Comparison of ENCODE assay signal across 10 mouse cellular contexts in the genomic region with DNA sequence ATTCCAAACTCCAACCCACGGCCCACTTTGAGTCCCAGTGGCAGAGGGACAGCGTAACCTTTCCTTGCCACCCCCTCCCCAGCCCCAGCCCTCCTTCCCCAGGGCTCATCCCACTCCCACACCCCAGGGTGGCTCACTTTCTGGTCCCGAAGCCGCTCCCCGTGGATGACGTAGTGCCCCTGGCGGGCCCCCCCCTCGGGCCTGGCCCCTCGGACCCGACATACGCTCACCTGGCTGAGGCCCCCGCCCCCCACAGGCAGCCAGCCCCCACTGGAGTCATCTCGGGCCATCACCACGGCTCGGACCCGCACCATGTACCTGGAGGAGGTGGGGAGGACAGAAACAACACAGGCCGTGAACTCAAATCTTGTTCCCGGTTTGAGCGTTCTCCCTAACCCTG. TPM values are rescaled to one million over a fixed set of nuclear protein-coding genes. Genes with fewer than 3 reads are reported as not detected.
DNase-seq lines count a peak whose midpoint lies in the region; ATAC-seq lines count a peak whose summit lies in the region.
"Had no signal": no experiment of that assay in that cellular context is flagged by ENCODE, and none has a peak within 500 bp of the region (broad histone marks: within the 10 kb centered on the region; RNA-seq: fewer than 3 reads in every experiment).

No protein-coding gene starts in this region.

- H3K4me3 ChIP-seq in neural tube, embryonic 11.5 days (ENCODE audit: low read depth, low read length): peak overlapping the region; percentile 60
- peak overlapping the region; percentile 74; the same call in 1 of the 2 replicates for H3K4me3 ChIP-seq in limb, embryonic 13.5 days

- no peaks in the 10 kb centered on the region for H3K9me3 ChIP-seq in neural tube, embryonic 11.5 days (ENCODE audit: control insufficient read depth, low read length)
- no peaks in the 10 kb centered on the region for H3K9me3 ChIP-seq in limb, embryonic 13.5 days

- peak; percentile 38 for DNase-seq in cerebellum, adult 9-10 months
- DNase-seq in neural tube, embryonic 11.5 days (ENCODE audit: low spot score): no peak
- no peak for DNase-seq in neural tube, embryonic 10.5 days (ENCODE audit: extremely low spot score, low spot score)
- DNase-seq in lung, postnatal 10 days: no peak
- DNase-seq in ovary, postnatal 36 days (ENCODE audit: low spot score): no peak
- DNase-seq: kidney, postnatal 4 days had no signal

- H3K27ac ChIP-seq in neural tube, embryonic 11.5 days (ENCODE audit: low read depth, low read length): no peak overlapping the region
- H3K27ac ChIP-seq in limb, embryonic 13.5 days: no peak overlapping the region

- peaks cover 16% of the 10 kb centered on the region for H3K4me1 ChIP-seq in neural tube, embryonic 11.5 days (ENCODE audit: control insufficient read depth, insufficient read depth, low read length)
- H3K4me1 ChIP-seq in limb, embryonic 13.5 days: peaks cover 41% of the 10 kb centered on the region

- H3K36me3 ChIP-seq in neural tube, embryonic 11.5 days (ENCODE audit: control insufficient read depth, insufficient read depth, low read length): no peaks in the 10 kb centered on the region
- H3K36me3 ChIP-seq in limb, embryonic 13.5 days: peaks cover 7% of the 10 kb centered on the region; the same call in 1 of the 2 replicates

- no peak for ATAC-seq in cerebellum, adult (ENCODE audit: insufficient number of reproducible peaks, low FRiP score, low TSS enrichment)
- ATAC-seq in neural tube, embryonic 11.5 days (ENCODE audit: insufficient read depth, low FRiP score, low TSS enrichment): no peak
- ATAC-seq in limb, embryonic 13.5 days (ENCODE audit: low FRiP score, low read depth): no peak
- no peak for ATAC-seq in activated CD4-positive, CD25-positive, alpha-beta regulatory T cell, adult 4 months
- ATAC-seq: Patski had no signal

- peak overlapping the region; percentile 32; the same call in 1 of the 2 replicates for H3K9ac ChIP-seq in neural tube, embryonic 11.5 days (ENCODE audit: low read length)
- H3K9ac ChIP-seq in limb, embryonic 13.5 days: peak overlapping the region; percentile 71; the same call in 1 of the 2 replicates

- H3K27me3 ChIP-seq in neural tube, embryonic 11.5 days (ENCODE audit: control insufficient read depth, insufficient read depth, low read length): peaks cover 22% of the 10 kb centered on the region
- peaks cover 34% of the 10 kb centered on the region for H3K27me3 ChIP-seq in limb, embryonic 13.5 days
- H3K27me3 ChIP-seq: Patski had no signal

- peak overlapping the region; percentile 67 for H3K4me2 ChIP-seq in neural tube, embryonic 11.5 days (ENCODE audit: low read depth)
- H3K4me2 ChIP-seq in limb, embryonic 13.5 days (replicated peaks): peak overlapping the region; percentile 86

- WGBS in neural tube, embryonic 11.5 days: 9% methylated on average over 18 of the region's 19 CpGs
- 17% methylated on average over 19 of the region's 19 CpGs for WGBS in limb, embryonic 13.5 days

RNA-seq across cellular contexts. Expression of a gene that starts 2.4 kb away (rescaled TPM):
- polyA plus RNA-seq in neural tube, embryonic 11.5 days (2014; fragmentation: Nextera tagmentation; extraction: Ambion mirVana): 0.34 and 0.46 TPM in 2 replicates
- polyA plus RNA-seq in limb, embryonic 13.5 days (2015; fragmentation: Nextera tagmentation; extraction: Ambion mirVana): 0.47 and 0.50 TPM in 2 replicates
- not detected for polyA plus RNA-seq in activated CD4-positive, CD25-positive, alpha-beta regulatory T cell, adult 4 months (2017; shearing (Covaris generic))

RNA-seq across cellular contexts. Expression of a gene that starts 2.6 kb away (rescaled TPM):
- 5.6 and 6.5 TPM in 2 replicates for polyA plus RNA-seq in neural tube, embryonic 11.5 days (2014; fragmentation: Nextera tagmentation; extraction: Ambion mirVana)
- 4.2 and 4.4 TPM in 2 replicates for polyA plus RNA-seq in limb, embryonic 13.5 days (2015; fragmentation: Nextera tagmentation; extraction: Ambion mirVana)
- polyA plus RNA-seq in activated CD4-positive, CD25-positive, alpha-beta regulatory T cell, adult 4 months (2017; shearing (Covaris generic)): under 1 TPM in 1 of 2 experiments, not detected in 1; 0.78 TPM

RNA-seq across cellular contexts. Expression of a gene that starts 11.6 kb away (rescaled TPM):
- 17.2 and 19.1 TPM in 2 replicates for polyA plus RNA-seq in neural tube, embryonic 11.5 days (2014; fragmentation: Nextera tagmentation; extraction: Ambion mirVana)
- polyA plus RNA-seq in limb, embryonic 13.5 days (2015; fragmentation: Nextera tagmentation; extraction: Ambion mirVana): 11.5 and 12.5 TPM in 2 replicates
- 10 to 100 TPM; 11.4 to 16.3 TPM for polyA plus RNA-seq in activated CD4-positive, CD25-positive, alpha-beta regulatory T cell, adult 4 months (2017; shearing (Covaris generic))

RNA-seq across cellular contexts. Expression of a gene that starts 12.8 kb away (rescaled TPM):
- 321 and 325 TPM in 2 replicates for polyA plus RNA-seq in neural tube, embryonic 11.5 days (2014; fragmentation: Nextera tagmentation; extraction: Ambion mirVana)
- polyA plus RNA-seq in limb, embryonic 13.5 days (2015; fragmentation: Nextera tagmentation; extraction: Ambion mirVana): 270 and 272 TPM in 2 replicates
- 100 to 1,000 TPM; 214 to 229 TPM for polyA plus RNA-seq in activated CD4-positive, CD25-positive, alpha-beta regulatory T cell, adult 4 months (2017; shearing (Covaris generic))

RNA-seq across cellular contexts. Expression of a gene that starts 33.0 kb away (rescaled TPM):
- 0.76 and 0.82 TPM in 2 replicates for polyA plus RNA-seq in neural tube, embryonic 11.5 days (2014; fragmentation: Nextera tagmentation; extraction: Ambion mirVana)
- polyA plus RNA-seq in limb, embryonic 13.5 days (2015; fragmentation: Nextera tagmentation; extraction: Ambion mirVana): 0.56 and 0.69 TPM in 2 replicates
- polyA plus RNA-seq in activated CD4-positive, CD25-positive, alpha-beta regulatory T cell, adult 4 months (2017; shearing (Covaris generic)): 1 to 10 TPM in 1 of 2 experiments, under 1 TPM in 1; 0.95 to 1.1 TPM
